Mouse (Mus musculus): ENCODE data around the gene Clec4g. TPM values are rescaled to one million over a fixed set of nuclear protein-coding genes. Genes with fewer than 3 reads are reported as not detected.

Clec4g gene
- total and polyA plus RNA-seq, 2 experiments from 2014 or later = 0.21 TPM; not detected in 1

DNA sequence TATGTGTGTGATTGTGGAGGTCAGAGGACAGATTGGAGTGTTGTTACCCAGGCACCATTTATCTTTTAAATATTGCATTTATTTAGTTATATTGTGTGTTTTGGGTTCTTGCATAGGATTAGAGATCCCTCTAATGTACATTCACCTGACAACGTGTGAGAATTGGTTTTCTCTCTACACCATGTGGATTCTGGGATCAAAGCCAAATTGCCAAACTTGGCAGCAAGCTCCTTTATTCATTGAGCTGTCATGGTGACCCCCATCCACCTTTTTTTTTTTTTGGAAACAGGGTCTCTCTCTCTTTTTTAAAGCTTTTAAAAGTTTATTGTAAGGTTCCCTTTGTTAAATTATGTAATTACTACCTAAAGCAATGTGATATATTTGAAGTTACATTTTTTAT, 590 bp upstream of the Clec4g start:
- DNase-seq = peak; percentile 3

DNA sequence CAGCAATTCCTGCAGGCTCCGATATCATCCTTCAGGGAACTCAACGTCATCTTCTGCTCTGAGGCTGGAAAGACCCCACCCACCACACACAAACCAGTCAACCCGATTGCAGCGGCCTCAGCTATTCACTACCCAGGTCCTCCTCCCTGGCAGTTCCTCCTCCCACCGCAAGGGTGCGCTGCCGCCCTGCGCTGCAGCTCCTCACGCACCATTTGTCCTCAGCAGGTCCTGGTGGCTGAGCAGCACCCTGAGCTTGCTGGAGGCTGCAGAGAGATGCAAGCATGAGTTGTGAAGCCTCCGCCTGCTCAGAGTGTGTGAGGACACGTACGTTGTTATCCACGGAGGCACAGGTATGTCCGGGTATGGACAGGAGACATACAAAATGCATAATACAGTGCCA, 1.9 kb downstream of the Clec4g start:
- Histone ChIP-seq H3K4me1 (ENCODE audit: insufficient read depth) (no peaks in the 10 kb centered on the region), H3K9me3 (ENCODE audit: low read length) (no peaks in the 10 kb centered on the region), H3K27me3 (ENCODE audit: insufficient read depth, low read length) (no peaks in the 10 kb centered on the region), H3K4me3 (ENCODE audit: low read depth, low read length) (no peak overlapping the region), H3K4me2 (ENCODE audit: low read depth) (no peak overlapping the region), H3K27ac (ENCODE audit: low read depth, low read length) (no peak overlapping the region), H3K9ac (no peak overlapping the region), H3K36me3 (ENCODE audit: insufficient read depth) (no peaks in the 10 kb centered on the region)
- peak; percentile 72 for TF ChIP-seq CTCF (IDR thresholded peaks at IDR 0.05; ENCODE audit: low read depth)
- ATAC-seq (peak; percentile 32; the same call in 1 of the 2 replicates), DNase-seq (peak; percentile 26)
- 18% methylated on average over 14 of the region's 14 CpGs for WGBS

More for the DNA sequence above, 590 bp upstream of the Clec4g start:
- Histone ChIP-seq H3K9me3 (ENCODE audit: low read length) (no peaks in the 10 kb centered on the region), H3K9ac (no peak overlapping the region), H3K27me3 (ENCODE audit: insufficient read depth, low read length) (no peaks in the 10 kb centered on the region), H3K27ac (ENCODE audit: low read depth, low read length) (no peak overlapping the region), H3K4me1 (ENCODE audit: insufficient read depth) (no peaks in the 10 kb centered on the region), H3K4me2 (ENCODE audit: low read depth) (no peak overlapping the region), H3K4me3 (ENCODE audit: low read depth, low read length) (no peak overlapping the region), H3K36me3 (ENCODE audit: insufficient read depth) (no peaks in the 10 kb centered on the region)
- TF ChIP-seq CTCF (IDR thresholded peaks at IDR 0.05; ENCODE audit: low read depth) = no peak
- ATAC-seq = no peak
- 9% methylated on average over 1 of the region's 1 CpGs for WGBS

DNA sequence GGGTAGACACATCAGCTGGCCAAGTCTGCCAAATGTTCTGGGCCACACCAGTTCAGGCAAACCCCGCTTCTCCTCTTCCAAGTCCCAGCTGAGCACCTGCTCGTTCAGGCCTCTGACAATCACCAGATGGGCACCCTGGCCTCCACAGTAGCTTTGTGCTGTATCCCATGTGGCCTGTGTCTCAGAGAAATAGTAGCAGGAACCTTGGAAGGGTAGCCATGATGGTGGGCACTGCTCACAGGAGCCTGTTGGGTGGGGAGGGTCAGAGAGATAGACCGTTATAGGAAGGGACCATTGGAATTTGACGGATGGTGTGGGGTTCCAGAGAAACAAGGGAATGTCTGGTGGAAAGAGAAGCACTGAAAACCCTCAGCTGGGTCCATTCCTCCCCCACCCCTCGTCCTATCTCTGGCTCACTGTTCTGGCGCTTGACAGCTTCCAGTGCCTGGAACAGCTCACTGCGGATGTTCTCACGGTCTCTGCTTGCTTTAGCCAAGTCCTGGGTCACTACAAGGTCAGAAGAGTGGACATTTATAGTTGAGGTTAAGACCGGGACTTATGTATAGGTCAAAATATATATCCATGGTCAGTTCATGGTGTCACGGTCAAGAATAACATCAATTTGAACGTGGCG, 3.0 kb downstream of the Clec4g start:
- no peak overlapping the region for H3K27ac ChIP-seq (ENCODE audit: low read depth, low read length)
- H3K4me3 ChIP-seq (ENCODE audit: low read depth, low read length) = no peak overlapping the region
- no peaks in the 10 kb centered on the region for H3K9me3 ChIP-seq (ENCODE audit: low read length)
- ATAC-seq (no peak), DNase-seq (no peak)
- H3K4me2 ChIP-seq (ENCODE audit: low read depth) = no peak overlapping the region
- no peak overlapping the region for H3K9ac ChIP-seq
- no peaks in the 10 kb centered on the region for H3K36me3 ChIP-seq (ENCODE audit: insufficient read depth)
- H3K27me3 ChIP-seq (ENCODE audit: insufficient read depth, low read length) = no peaks in the 10 kb centered on the region
- WGBS = 86% methylated on average over 12 of the region's 12 CpGs
- TF ChIP-seq CTCF (IDR thresholded peaks at IDR 0.05; ENCODE audit: low read depth) = no peak
- no peaks in the 10 kb centered on the region for H3K4me1 ChIP-seq (ENCODE audit: insufficient read depth)

DNA sequence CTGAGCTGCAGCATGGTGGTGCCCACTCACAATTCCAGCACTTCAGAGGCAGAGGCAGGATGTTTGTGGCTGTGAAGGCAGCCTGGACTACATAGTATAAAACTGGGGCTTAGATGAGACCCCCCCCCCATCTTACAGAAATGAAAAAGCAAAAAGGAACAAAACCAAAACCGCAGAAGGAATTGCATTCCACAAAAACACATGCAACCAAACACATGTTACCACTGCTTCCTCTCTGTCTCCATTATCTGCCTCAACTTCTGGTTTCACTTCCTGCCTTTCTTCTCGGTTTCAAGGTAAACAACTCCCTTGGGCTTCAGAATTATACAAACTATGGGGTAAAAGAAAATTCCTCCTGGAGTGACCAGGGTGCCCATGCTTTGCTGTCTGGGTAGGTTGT, 8.8 kb downstream of the Clec4g start:
- Histone ChIP-seq H3K27ac (ENCODE audit: low read depth, low read length) (no peak overlapping the region), H3K4me1 (ENCODE audit: insufficient read depth) (no peaks in the 10 kb centered on the region), H3K27me3 (ENCODE audit: insufficient read depth, low read length) (no peaks in the 10 kb centered on the region), H3K4me2 (ENCODE audit: low read depth) (no peak overlapping the region), H3K4me3 (ENCODE audit: low read depth, low read length) (no peak overlapping the region), H3K36me3 (ENCODE audit: insufficient read depth) (no peaks in the 10 kb centered on the region), H3K9ac (no peak overlapping the region), H3K9me3 (ENCODE audit: low read length) (no peaks in the 10 kb centered on the region)
- TF ChIP-seq CTCF (IDR thresholded peaks at IDR 0.05; ENCODE audit: low read depth) = no peak
- no peak for DNase-seq
- 67% methylated on average over 2 of the region's 2 CpGs for WGBS
- ATAC-seq = no peak

DNA sequence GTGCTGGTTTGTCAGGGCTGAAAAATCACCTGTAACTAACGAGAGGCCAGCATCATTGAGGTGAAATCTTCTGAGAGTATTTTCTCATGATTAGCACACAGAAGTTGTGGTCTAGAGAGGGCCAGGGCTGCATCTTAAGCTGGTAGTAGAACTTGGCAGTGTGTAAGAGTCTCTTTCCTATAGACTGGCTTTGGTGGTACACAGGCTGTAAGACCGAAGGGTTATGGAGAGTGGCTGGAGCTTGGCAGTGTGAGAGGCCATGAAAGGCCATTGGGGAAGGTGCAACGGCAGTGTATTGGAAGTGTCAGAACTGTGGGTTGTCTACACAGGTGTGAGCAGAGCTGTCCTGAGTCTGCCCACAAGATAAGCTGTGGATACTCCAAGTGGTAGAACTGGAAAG, 10.1 kb downstream of the Clec4g start:
- Histone ChIP-seq H3K9me3 (ENCODE audit: low read length) (no peaks in the 10 kb centered on the region), H3K36me3 (ENCODE audit: insufficient read depth) (no peaks in the 10 kb centered on the region), H3K27ac (ENCODE audit: low read depth, low read length) (no peak overlapping the region), H3K27me3 (ENCODE audit: insufficient read depth, low read length) (no peaks in the 10 kb centered on the region), H3K4me3 (ENCODE audit: low read depth, low read length) (no peak overlapping the region), H3K4me1 (ENCODE audit: insufficient read depth) (no peaks in the 10 kb centered on the region), H3K9ac (no peak overlapping the region), H3K4me2 (ENCODE audit: low read depth) (no peak overlapping the region)
- no peak for ATAC-seq
- no peak for DNase-seq
- no peak for TF ChIP-seq CTCF (IDR thresholded peaks at IDR 0.05; ENCODE audit: low read depth)
- 85% methylated on average over 3 of the region's 3 CpGs for WGBS

DNA sequence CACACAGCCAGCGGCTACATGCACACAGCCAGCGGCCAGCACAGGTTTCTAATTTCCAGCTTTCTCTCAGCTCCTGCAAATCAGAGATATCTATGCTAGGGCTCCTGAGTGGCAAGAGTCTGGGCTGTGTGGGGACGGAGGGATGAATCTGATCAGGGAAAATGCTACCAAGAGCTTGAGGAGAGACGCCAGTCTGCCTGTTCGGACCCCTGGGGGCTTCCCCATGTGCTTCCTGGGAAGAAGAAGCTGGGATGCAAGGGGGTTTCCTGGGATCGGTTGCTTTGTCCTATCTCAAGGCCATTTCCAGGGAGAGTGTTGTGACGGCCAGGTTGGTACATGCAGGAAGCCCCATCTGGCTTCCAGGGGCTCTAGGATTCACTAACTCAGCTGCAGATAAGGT, 12.8 kb downstream of the Clec4g start:
- Histone ChIP-seq H3K4me3 (ENCODE audit: low read depth, low read length) (no peak overlapping the region), H3K9ac (no peak overlapping the region), H3K27ac (ENCODE audit: low read depth, low read length) (no peak overlapping the region), H3K9me3 (ENCODE audit: low read length) (no peaks in the 10 kb centered on the region), H3K27me3 (ENCODE audit: insufficient read depth, low read length) (no peaks in the 10 kb centered on the region), H3K4me1 (ENCODE audit: insufficient read depth) (no peaks in the 10 kb centered on the region), H3K4me2 (ENCODE audit: low read depth) (no peak overlapping the region), H3K36me3 (ENCODE audit: insufficient read depth) (no peaks in the 10 kb centered on the region)
- TF ChIP-seq CTCF (IDR thresholded peaks at IDR 0.05; ENCODE audit: low read depth) = no peak
- no peak for DNase-seq
- no peak for ATAC-seq
- 79% methylated on average over 7 of the region's 7 CpGs for WGBS

DNA sequence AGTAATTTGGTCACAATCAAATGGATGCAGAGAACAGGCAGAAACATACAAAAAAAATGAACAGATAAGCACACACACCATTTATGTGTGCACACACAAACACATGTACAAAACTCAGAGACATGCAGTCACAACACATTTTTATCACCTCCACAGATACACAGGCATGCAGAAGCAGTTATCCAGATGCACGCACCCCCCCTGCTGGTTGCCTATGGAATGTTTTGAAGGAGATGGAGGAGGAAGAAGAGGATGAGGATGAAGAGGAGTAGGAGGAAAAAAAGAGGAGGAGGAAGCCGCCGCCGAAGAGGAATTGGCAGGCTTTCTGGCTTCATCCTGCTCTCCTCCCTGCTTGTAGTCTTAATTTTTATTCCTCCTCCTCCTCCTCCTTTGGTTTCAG, 14.7 kb downstream of the Clec4g start:
- no peaks in the 10 kb centered on the region for H3K4me1 ChIP-seq (ENCODE audit: insufficient read depth)
- no peak overlapping the region for H3K4me2 ChIP-seq (ENCODE audit: low read depth)
- DNase-seq (no peak), ATAC-seq (no peak)
- 63% methylated on average over 4 of the region's 4 CpGs for WGBS
- TF ChIP-seq CTCF (IDR thresholded peaks at IDR 0.05; ENCODE audit: low read depth) = peak; percentile 16; the same call in 1 of the 2 replicates
- H3K9ac ChIP-seq = no peak overlapping the region
- H3K27ac ChIP-seq (ENCODE audit: low read depth, low read length) = no peak overlapping the region
- no peaks in the 10 kb centered on the region for H3K9me3 ChIP-seq (ENCODE audit: low read length)
- no peaks in the 10 kb centered on the region for H3K27me3 ChIP-seq (ENCODE audit: insufficient read depth, low read length)
- no peaks in the 10 kb centered on the region for H3K36me3 ChIP-seq (ENCODE audit: insufficient read depth)
- H3K4me3 ChIP-seq (ENCODE audit: low read depth, low read length) = no peak overlapping the region
